Mouse (Mus musculus) lung, adult 2 months (tissue): ENCODE results near the gene Smc2.

Experiments used
- CTCF ChIP-seq: fragments of 200-500 bp; IDR thresholded peaks from 2 replicates; pipeline ENCODE4 v1.5.1; 2011; ENCODE audit warnings: mild to moderate bottlenecking, low read length, control low read depth; ENCODE audit not compliant: insufficient read depth
- POLR2A ChIP-seq: fragments of 200-500 bp; IDR thresholded peaks from 2 replicates; pipeline ENCODE4 v1.6.1; 2011; ENCODE audit warnings: low read depth, mild to moderate bottlenecking, control low read depth, low read length, borderline replicate concordance; ENCODE audit errors: extremely low read depth

DNA sequence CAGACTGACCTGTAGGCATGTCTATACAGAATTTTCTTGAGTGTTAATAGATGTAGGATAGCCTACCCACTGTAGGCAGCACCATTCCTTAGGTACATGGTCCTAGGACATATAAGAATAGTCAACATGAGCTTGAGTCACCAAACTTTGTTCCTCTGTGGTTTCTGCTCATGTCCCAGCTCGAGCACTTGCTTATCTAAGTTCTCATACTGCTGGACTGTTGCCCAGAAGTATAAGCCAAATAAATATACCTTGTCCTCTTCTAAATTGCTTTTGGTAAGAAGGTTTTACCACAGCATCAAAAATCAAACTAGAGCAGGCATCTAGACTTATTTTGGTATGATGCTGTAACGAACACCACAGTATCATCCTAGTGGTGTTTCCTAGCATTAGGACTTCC is 27.5 kb upstream of the Smc2 start:
- TF ChIP-seq POLR2A (no peak), CTCF (no peak)
